Mouse (Mus musculus) mouse trophoblast stem cell (cell line): Measurements from ENCODE around the gene Slc6a8.

Experiments
- in situ Hi-C, 2 experiments: fragments of 300-500 bp; cut with MseI, MboI; formaldehyde crosslinking; loops; 2 replicates in 1 of 2; 3 replicates in 1 of 2; pipeline ENCODE4 v1.15.1; 2025

Gene Slc6a8

GRCm38 (mm10) chrX:73684156-73684555 is 11.2 kb downstream of the Slc6a8 start:
- in situ Hi-C loops = no loop called here

GRCm38 (mm10) chrX:73684978-73685377 is 12.0 kb downstream of the Slc6a8 start:
- in situ Hi-C loops = no loop called here

- in situ Hi-C loops = no loop called here
Measured at GRCm38 (mm10) chrX:73685629-73686028, 12.7 kb downstream of the Slc6a8 start.

- in situ Hi-C loops = no loop called here
Measured at GRCm38 (mm10) chrX:73690917-73691629, 18.1 kb downstream of the Slc6a8 start.

- in situ Hi-C loops = loop anchor here in 1 of 2 experiments (25.0 kb wide), 1 partner anchor 112 kb away; the partner anchor contains the start of gene Pdzd4
Measured at GRCm38 (mm10) chrX:73700472-73700871, 27.5 kb downstream of the Slc6a8 start.

GRCm38 (mm10) chrX:73715476-73716108 is 42.6 kb downstream of the Slc6a8 start:
- in situ Hi-C loops = loop anchor here in 1 of 2 experiments (25.0 kb wide), 1 partner anchor 97 kb away; the partner anchor contains the start of gene Pdzd4

- in situ Hi-C loops = loop anchor here in 1 of 2 experiments (25.0 kb wide), 1 partner anchor 96 kb away; the partner anchor contains the start of gene Pdzd4
Measured at GRCm38 (mm10) chrX:73716109-73716661, 43.2 kb downstream of the Slc6a8 start, which contains the start of the genes Bcap31 and Abcd1. Gene Bcap31, minus strand, starts transcription at chrX:73716175. Gene Abcd1, plus strand, starts transcription at chrX:73716597.

GRCm38 (mm10) chrX:73716709-73717545 is 44.0 kb downstream of the Slc6a8 start:
- in situ Hi-C loops = loop anchor here in 1 of 2 experiments (25.0 kb wide), 1 partner anchor 95 kb away; the partner anchor contains the start of gene Pdzd4

- in situ Hi-C loops = loop anchor here in 1 of 2 experiments (25.0 kb wide), 1 partner anchor 95 kb away; the partner anchor contains the start of gene Pdzd4
Measured at GRCm38 (mm10) chrX:73717667-73718066, 44.7 kb downstream of the Slc6a8 start.

- in situ Hi-C loops = loop anchor here in 1 of 2 experiments (25.0 kb wide), 1 partner anchor 94 kb away; the partner anchor contains the start of gene Pdzd4
Measured at GRCm38 (mm10) chrX:73718271-73718670, 45.3 kb downstream of the Slc6a8 start.

- in situ Hi-C loops = loop anchor here in 1 of 2 experiments (25.0 kb wide), 1 partner anchor 93 kb away; the partner anchor contains the start of gene Pdzd4
Measured at GRCm38 (mm10) chrX:73718686-73719362, 45.9 kb downstream of the Slc6a8 start.

GRCm38 (mm10) chrX:73730908-73731307 is 58.0 kb downstream of the Slc6a8 start:
- in situ Hi-C loops = no loop called here
